Mouse (Mus musculus): ENCODE data around the gene Cyp4f17. TPM values are rescaled to one million over a fixed set of nuclear protein-coding genes. Genes with fewer than 3 reads are reported as not detected.
"Not testable (repeated sequence)": the region's sequence is repeated elsewhere in the genome, so short reads cannot be mapped to it uniquely, and the experiment has no call there.

The Cyp4f17 gene
- 10 to 100 TPM in 1 of 2 experiments, 1 to 10 TPM in 1; 9.8 to 12.7 TPM for total RNA-seq (2021)
- long read RNA-seq, experiment 1, partial matches to known transcripts, result 0 of 3 reads
- long read RNA-seq, experiment 1, other reads (novel, unspliced or antisense), result 2 of 3 reads
- long read RNA-seq, experiment 2, partial matches to known transcripts, result 0 of 6 reads
- long read RNA-seq, experiment 2, other reads (novel, unspliced or antisense), result 3 of 6 reads

- no peak for DNase-seq (ENCODE audit: low spot score in 2 of 2)
Measured at GRCm38 (mm10) chr17:32505851-32506728, at the start of gene Cyp4f17. TSS of gene Cyp4f17 (plus strand) at chr17:32506050.

DNA sequence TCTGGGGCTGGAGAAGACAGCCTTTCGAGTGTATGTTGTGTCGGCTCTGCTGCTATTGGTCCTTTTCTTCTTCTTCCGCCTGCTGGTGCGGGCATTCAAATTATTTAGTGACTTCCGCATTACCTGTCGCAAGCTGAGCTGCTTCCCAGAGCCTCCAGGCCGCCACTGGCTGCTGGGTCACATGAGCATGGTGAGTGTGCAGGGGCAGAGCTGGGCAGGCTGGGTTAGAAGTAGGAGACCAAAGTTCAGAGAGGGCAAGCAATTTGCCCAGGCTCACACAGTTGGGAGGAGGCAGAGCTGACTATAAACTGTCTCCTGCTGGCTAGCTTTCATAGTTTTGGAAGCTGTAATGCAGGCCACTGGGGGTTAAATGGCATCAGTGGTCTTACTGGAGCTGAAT, 37.4 kb upstream of the Cyp4f17 start:
- DNase-seq (ENCODE audit: low spot score in 2 of 2), result no peak

DNA sequence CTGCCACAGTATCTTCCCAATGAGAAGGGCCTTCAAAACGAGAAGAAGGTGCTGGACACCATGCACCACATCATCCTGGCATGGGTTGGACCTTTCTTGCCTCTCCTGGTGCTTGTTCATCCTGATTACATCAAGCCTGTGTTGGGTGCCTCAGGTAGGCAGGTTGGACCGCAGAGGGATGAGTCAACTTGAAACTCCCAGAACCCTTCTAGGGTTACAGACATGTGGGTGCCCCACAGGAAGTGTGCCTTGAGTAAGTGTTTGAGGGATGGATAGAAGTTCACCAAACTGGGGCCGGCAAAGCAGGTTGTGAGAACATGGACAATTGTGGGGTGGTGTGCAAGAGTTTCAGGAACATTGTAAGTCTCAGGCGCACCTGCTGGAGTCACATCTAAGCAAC, 35.1 kb upstream of the Cyp4f17 start:
- no peak for DNase-seq (ENCODE audit: low spot score in 2 of 2)

DNA sequence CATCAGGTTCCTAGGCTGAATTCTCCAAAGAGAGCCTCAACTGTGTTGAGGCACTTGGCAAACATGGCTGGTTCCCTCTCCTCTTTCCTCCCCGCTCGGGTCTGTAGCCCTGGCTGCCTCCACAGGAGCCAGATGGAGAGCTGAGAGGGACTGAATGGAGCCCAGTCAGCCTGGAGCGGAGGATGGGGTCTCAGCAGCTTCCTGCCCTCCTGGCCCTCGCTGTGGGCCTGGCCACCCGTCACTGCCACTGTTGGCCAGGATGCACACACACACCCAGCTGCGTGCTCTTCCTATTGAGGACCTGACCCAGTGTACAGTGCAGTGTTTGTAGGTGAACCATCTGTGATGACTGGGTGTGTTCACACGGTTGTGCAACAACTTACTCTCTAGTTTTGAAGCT, 33.7 kb upstream of the Cyp4f17 start:
- DNase-seq (ENCODE audit: low spot score in 2 of 2), result no peak

- no peak for DNase-seq (ENCODE audit: low spot score in 2 of 2)
Measured at GRCm38 (mm10) chr17:32474954-32475560, 30.8 kb upstream of the Cyp4f17 start.

DNA sequence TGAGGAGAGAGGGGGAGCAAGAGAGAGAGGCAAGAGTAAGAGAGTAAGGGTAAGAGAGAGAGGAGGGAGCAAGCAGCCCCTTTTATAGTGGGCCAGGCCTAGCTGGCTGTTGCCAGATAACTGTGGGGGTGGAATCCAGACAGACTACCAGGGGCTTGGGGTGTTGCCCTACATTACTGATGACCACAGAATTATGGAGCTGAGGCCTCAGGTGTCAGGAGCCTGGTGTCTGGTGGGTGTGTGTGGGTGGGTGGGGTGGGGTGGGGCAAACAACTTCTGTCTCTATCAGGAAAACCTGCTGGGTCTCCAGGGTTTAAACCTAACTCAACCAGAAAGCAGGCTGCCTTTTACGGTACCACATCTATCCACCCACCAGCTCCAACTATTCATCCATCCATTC, 28.6 kb upstream of the Cyp4f17 start:
- no peak for DNase-seq (ENCODE audit: low spot score in 2 of 2)

GRCm38 (mm10) chr17:32478727-32479126, 27.1 kb upstream of the Cyp4f17 start:
- DNase-seq (ENCODE audit: low spot score in 2 of 2), result no peak

GRCm38 (mm10) chr17:32479554-32480506, 26.0 kb upstream of the Cyp4f17 start:
- peak in 1 of 2 experiments; percentile 14 for DNase-seq (ENCODE audit: low spot score in 2 of 2)

- no peak for DNase-seq (ENCODE audit: low spot score in 2 of 2)
Measured at GRCm38 (mm10) chr17:32481766-32482165, 24.1 kb upstream of the Cyp4f17 start.

GRCm38 (mm10) chr17:32483200-32483599, 22.6 kb upstream of the Cyp4f17 start:
- DNase-seq (ENCODE audit: low spot score in 2 of 2), result peak; percentile 72 to 80

GRCm38 (mm10) chr17:32492349-32492980, 13.4 kb upstream of the Cyp4f17 start:
- no peak for DNase-seq (ENCODE audit: low spot score in 2 of 2)

DNA sequence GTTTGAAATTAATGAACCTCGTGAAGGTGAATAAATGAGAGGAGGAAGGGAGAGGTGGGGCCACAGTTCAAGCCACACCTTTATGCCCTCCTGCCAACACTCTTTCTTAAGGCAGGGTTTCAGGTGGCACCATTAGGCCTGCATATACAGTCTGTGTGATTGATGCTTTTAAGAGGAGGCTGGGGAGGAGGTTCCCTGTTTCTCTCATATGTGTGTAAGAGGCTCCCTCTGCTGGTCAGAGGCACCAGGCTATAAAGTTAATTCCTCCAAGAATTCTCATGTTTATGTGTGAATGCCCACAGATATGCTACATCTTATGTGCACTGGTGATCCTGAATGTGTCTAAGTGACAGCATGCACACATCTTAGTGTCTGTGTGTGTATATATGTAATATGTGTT, 11.2 kb upstream of the Cyp4f17 start:
- DNase-seq (ENCODE audit: low spot score in 2 of 2), result peak in 1 of 2 experiments; percentile 41

DNA sequence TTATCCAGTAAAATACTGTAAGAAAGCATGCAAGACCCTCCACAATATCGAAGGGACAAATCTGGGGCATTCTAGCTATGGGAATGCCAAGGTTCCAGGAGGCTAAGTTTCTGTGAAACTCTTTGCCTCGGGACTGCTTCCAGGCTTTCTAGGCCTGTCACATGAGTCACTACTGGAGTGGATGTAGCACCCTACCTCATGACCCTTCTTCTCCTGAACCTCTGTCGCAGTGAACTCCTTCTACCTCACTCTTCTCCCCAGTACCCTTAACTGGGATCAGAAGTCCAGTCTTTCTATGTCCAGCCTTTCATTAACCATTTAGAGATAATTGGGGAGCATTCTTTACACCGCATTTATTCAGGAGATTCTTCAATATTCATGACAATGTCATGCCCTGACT, 5.3 kb upstream of the Cyp4f17 start:
- DNase-seq (ENCODE audit: low spot score in 2 of 2), result not testable (repeated sequence)

- no peak for DNase-seq (ENCODE audit: low spot score in 2 of 2)
Measured at GRCm38 (mm10) chr17:32501051-32501450, 4.8 kb upstream of the Cyp4f17 start.

DNA sequence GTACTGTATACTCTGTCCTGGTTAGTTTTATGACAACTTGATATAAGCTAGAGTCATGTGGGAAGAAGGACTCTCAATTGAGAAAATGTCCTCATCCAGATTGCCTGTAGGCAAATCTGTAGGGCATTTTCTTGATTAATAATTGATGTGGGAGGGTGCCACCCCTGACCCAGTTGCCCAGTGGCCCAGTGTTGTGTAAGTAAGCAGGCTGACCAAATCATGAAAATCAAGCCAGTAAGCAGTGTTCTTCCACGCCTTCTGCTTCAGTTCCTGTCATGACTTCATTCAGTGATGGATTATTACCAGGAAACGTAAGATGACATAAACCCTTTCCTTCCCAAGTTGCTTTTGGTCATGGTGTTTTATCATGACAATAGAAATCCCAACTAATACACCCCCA, 2.7 kb upstream of the Cyp4f17 start:
- DNase-seq (ENCODE audit: low spot score in 2 of 2), result no peak

GRCm38 (mm10) chr17:32506729-32507245, 937 bp downstream of the Cyp4f17 start:
- DNase-seq (ENCODE audit: low spot score in 2 of 2), result no peak

- DNase-seq (ENCODE audit: low spot score in 2 of 2), result no peak
Measured at GRCm38 (mm10) chr17:32516126-32516525, 10.3 kb downstream of the Cyp4f17 start.

GRCm38 (mm10) chr17:32521981-32522380, 16.1 kb downstream of the Cyp4f17 start:
- no peak for DNase-seq (ENCODE audit: low spot score in 2 of 2)

GRCm38 (mm10) chr17:32522386-32522785, 16.5 kb downstream of the Cyp4f17 start:
- DNase-seq (ENCODE audit: low spot score in 2 of 2), result no peak

GRCm38 (mm10) chr17:32522816-32523215, 17.0 kb downstream of the Cyp4f17 start:
- DNase-seq (ENCODE audit: low spot score in 2 of 2), result no peak

Data from adrenal gland, postnatal 4 days (tissue).